Mouse (Mus musculus) CH12.LX (cell line): ENCODE results near the gene Mcmbp.

Source experiments
- CTCF ChIP-seq, 2 experiments: IDR thresholded peaks in 1 of 2; conservative IDR thresholded peaks in 1 of 2; 2 replicates each; pipeline ENCODE4 v1.5.1; 2011 to 2012; ENCODE audit warnings: low read depth in 2 of 2, low read length in 2 of 2, improper control_type of control experiment in 1 of 2, inconsistent platforms in 1 of 2, mild to moderate bottlenecking in 1 of 2, moderate library complexity in 1 of 2
- EP300 ChIP-seq: IDR thresholded peaks from 2 replicates; pipeline ENCODE4 v1.6.1; 2011; ENCODE audit warnings: low read length, improper control_type of control experiment
- GABPA ChIP-seq: IDR thresholded peaks from 2 replicates; pipeline ENCODE4 v1.6.1; 2012; ENCODE audit warnings: low read depth, low read length, improper control_type of control experiment, inconsistent platforms; ENCODE audit not compliant: insufficient replicate concordance
- JUND ChIP-seq: conservative IDR thresholded peaks from 2 replicates; pipeline ENCODE4 v1.6.1; 2011; ENCODE audit warnings: low read depth, low read length, improper control_type of control experiment
- MYC ChIP-seq: IDR thresholded peaks from 2 replicates; pipeline ENCODE4 v1.6.1; 2011; ENCODE audit warnings: low read depth, mild to moderate bottlenecking, improper control_type of control experiment, low read length
- NELFE ChIP-seq: IDR thresholded peaks from 2 replicates; pipeline ENCODE4 v1.6.1; 2011; ENCODE audit warnings: low read depth, low read length, improper control_type of control experiment
- NRF1 ChIP-seq: IDR thresholded peaks from 2 replicates; pipeline ENCODE4 v1.6.1; 2014; ENCODE audit warnings: low read depth, mild to moderate bottlenecking, inconsistent platforms, low read length, improper control_type of control experiment, moderate library complexity
- POLR2A ChIP-seq: IDR thresholded peaks from 2 replicates; pipeline ENCODE4 v1.6.1; 2011; ENCODE audit warnings: low read depth, mild to moderate bottlenecking, improper control_type of control experiment, low read length
- SIN3A ChIP-seq: IDR thresholded peaks from 2 replicates; pipeline ENCODE4 v1.6.1; 2012; ENCODE audit warnings: low read length, improper control_type of control experiment, inconsistent platforms
- SMC3 ChIP-seq: IDR thresholded peaks from 2 replicates; pipeline ENCODE4 v1.6.1; 2011; ENCODE audit warnings: low read depth, low read length, improper control_type of control experiment
- USF1 ChIP-seq: IDR thresholded peaks from 2 replicates; pipeline ENCODE4 v1.6.1; 2014; ENCODE audit warnings: low read depth, mild to moderate bottlenecking, inconsistent platforms, low read length, improper control_type of control experiment

- no peak for TF ChIP-seq EP300
- no peak for TF ChIP-seq SMC3
- no peak for TF ChIP-seq GABPA
- no peak for TF ChIP-seq CTCF (conservative IDR thresholded peaks at IDR 0.05 in 1 of 2, IDR thresholded peaks at IDR 0.05 in 1 of 2; ENCODE audit: low read depth in 2 of 2, low read length in 2 of 2)
- TF ChIP-seq POLR2A: no peak
- TF ChIP-seq SIN3A: no peak
- no peak for TF ChIP-seq JUND
- TF ChIP-seq NRF1: no peak
- TF ChIP-seq USF1: no peak
- TF ChIP-seq MYC: no peak
- no peak for TF ChIP-seq NELFE
Measured at GRCm38 (mm10) chr7:128664861-128665377, 75.4 kb downstream of the Mcmbp start.
